Mouse (Mus musculus) adrenal gland, adult 2 months (tissue): ENCODE results near the gene Poll. TPM values are rescaled to one million over a fixed set of nuclear protein-coding genes. Genes with fewer than 3 reads are reported as not detected.

Experiments
- DNase-seq: peaks from one replicate; pipeline ENCODE4 v3.0.0; 2021
- polyA plus RNA-seq: library from polyadenylated mRNA; depleted of rRNA; stranded (reverse); fragments of >200 nt; gene quantifications from 2 replicates; pipeline ENCODE4 v1.2.3, GENCODE M21; 2012; rRNA removed
- total RNA-seq, 2 experiments: library from RNA; stranded (reverse); gene quantifications; 2 replicates each; pipeline ENCODE4 v1.2.3; 2021

Gene Poll
- total and polyA plus RNA-seq, 3 experiments, result 10.3 to 14.9 (median 11.9) TPM

DNA sequence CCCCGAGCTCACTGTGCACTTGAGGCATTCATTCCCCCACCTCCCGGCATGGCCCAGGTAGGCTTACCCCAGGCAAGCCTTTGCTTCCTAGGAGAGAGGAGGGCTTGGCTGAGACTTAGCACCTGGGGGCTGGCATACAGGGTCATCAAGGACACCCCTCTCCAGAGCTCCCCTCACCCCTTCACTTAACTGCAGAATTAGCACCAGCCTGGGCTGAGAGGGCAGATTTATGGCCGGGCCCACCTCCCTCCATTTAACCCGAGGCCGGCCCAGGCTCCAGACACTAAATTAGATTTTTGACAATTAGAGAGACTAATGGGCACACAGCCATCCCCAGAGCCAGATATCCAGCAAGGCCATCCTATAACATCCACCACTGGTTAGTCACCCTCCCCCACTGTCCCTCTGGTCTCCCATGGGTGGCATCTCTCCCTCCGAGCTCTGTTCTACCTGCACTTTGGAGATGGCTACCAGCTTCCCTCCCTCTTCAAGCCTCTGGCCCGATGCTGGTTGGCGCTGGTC lies 25.1 kb downstream of the Poll start:
- DNase-seq, result no peak

- DNase-seq, result peak; percentile 67
Observed at GRCm38 (mm10) chr19:45533617-45534016, 26.7 kb downstream of the Poll start.

DNA sequence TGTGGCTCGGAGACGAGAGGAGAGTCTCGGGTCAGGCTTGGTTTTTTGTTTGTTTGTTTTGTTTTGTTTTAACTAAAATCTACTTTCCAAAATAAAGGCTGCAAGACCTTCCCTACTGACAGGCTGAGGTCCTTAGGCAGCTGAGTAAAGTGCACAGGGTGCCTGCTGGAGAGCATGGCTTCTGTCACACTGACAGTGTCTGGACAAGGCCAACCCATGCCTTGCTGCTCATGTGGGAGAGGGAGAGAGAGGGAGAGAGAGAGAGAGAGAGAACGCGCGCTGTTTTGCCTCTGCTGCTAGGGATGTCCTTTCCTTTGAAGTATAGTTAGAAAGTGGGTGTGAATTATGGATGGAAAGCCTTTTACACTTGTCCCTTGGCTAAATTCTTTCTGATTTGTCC lies 28.8 kb downstream of the Poll start:
- DNase-seq, result no peak

- peak; percentile 59 for DNase-seq
Observed at GRCm38 (mm10) chr19:45530200-45530995, 29.9 kb downstream of the Poll start.

- no peak for DNase-seq
Observed at GRCm38 (mm10) chr19:45529294-45529693, 31.0 kb downstream of the Poll start.

- no peak for DNase-seq
Observed at GRCm38 (mm10) chr19:45527931-45528534, 32.3 kb downstream of the Poll start.

GRCm38 (mm10) chr19:45527382-45527781 lies 32.9 kb downstream of the Poll start:
- DNase-seq, result no peak

- peak; percentile 66 for DNase-seq
Observed at GRCm38 (mm10) chr19:45516264-45516663, 44.1 kb downstream of the Poll start.

DNA sequence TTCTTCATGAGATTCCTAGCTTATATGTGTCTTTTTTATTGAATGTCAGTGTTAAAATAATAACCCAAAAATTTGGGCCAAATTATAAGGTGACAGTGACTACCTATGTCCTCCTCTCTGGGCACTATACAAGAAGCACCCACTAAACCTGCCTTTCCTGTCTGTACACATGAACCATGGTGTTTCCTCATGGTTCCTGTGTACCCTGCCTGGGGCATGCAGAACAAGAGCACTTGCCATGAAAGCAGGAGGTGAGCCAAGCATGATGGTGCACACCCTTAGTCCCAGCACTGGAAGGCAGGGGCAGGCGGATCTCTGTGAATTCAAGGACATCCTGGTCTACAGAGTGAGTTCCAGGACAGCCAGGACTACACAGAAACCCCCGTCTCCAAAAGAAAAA lies 45.0 kb downstream of the Poll start:
- no peak for DNase-seq

DNA sequence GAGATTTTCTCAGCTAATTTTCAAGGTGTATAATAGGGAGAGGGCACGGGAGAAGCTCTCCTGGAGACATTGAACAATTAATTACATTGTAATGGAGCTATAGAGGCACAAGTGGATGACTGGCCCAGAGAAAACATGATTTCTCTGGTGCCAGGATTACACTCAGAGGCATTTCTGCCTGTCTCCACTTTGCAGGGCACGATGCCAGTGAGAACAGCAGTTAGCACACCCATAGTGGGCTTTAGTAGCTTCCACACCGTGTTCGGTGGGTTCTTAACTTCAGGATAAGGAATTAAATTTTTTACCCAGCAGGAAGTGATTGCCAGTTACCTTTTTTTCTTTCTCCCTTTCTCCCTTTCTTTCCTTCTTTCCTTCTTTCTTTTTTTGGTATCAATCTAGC lies 48.9 kb downstream of the Poll start:
- no peak for DNase-seq

DNA sequence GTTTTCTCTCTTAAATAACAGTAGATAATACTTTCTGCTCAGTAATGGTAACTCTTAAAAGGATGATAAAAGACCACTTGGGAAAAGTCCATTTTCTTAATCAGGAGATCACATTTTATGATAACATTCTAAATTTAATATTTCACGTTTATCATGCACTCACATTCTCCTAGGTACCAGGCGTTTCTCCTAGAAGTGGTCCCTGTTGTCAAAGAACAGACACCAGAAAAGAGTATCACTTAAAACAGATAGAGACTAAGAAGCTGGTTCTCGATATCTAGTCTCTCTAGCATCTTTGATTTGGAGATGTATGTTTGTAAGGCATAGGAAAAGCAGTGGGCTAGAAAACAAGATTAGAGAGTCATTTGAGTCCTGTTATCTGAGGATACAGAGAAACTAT lies 49.7 kb downstream of the Poll start:
- no peak for DNase-seq

DNA sequence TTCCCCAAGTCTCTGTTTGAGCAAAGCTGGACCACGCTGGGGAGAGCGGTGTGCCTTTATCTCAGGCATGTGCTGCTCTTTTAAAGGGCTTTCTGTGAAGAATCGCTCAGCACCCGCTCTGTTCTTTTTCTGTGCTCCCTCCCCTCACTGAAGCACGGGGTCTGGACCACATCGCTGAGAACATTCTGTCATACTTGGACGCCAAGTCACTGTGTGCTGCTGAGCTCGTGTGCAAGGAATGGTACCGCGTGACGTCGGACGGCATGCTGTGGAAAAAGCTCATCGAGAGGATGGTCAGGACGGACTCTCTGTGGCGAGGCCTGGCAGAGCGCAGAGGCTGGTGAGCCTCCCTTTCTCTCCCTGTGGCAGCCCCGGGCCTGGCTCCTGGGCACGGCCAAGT lies 52.8 kb downstream of the Poll start:
- no peak for DNase-seq

GRCm38 (mm10) chr19:45505446-45505845 lies 54.9 kb downstream of the Poll start:
- no peak for DNase-seq

Other genes starting within 250 kb of the Poll start
- gene Btrc, start 196.8 kb downstream of the Poll start, total RNA-seq, result 10 to 100 TPM; 31.7 to 34.8 TPM
- gene Btrc, start 196.8 kb downstream of the Poll start, polyA plus RNA-seq, result 7.8 and 10.5 TPM in 2 replicates
- 10 to 100 TPM; 29.0 to 38.0 TPM for gene Gm17018, start 84 bp upstream of the Poll start, total RNA-seq
- gene Gm17018, start 84 bp upstream of the Poll start, polyA plus RNA-seq, result 0.98 and 2.1 TPM in 2 replicates
- gene Fbxw4, start 99.8 kb upstream of the Poll start, total RNA-seq, result 10 to 100 TPM; 30.0 to 34.4 TPM
- gene Fbxw4, start 99.8 kb upstream of the Poll start, polyA plus RNA-seq, result 145 and 199 TPM in 2 replicates
- gene Fgf8, start 182.4 kb upstream of the Poll start, total RNA-seq, result not detected
- 0.30 TPM in 1 of 2 replicates, not detected in the other for gene Fgf8, start 182.4 kb upstream of the Poll start, polyA plus RNA-seq
- 10 to 100 TPM; 26.1 to 27.6 TPM for gene Npm3, start 189.1 kb upstream of the Poll start, total RNA-seq
- 52.2 and 53.3 TPM in 2 replicates for gene Npm3, start 189.1 kb upstream of the Poll start, polyA plus RNA-seq
- gene Mgea5, start 223.3 kb upstream of the Poll start, total RNA-seq, result 10 to 100 TPM; 55.8 to 85.1 TPM
- 5.4 and 8.2 TPM in 2 replicates for gene Mgea5, start 223.3 kb upstream of the Poll start, polyA plus RNA-seq